Mouse (Mus musculus) kidney, embryonic 15.5 days (tissue): Measurements from ENCODE around the gene Pink1. TPM values are rescaled to one million over a fixed set of nuclear protein-coding genes. Genes with fewer than 3 reads are reported as not detected.

ENCODE experiments used
- ATAC-seq: fragments of 200-750 bp; cut with Nextera tagmentation; replicated peaks from 2 replicates; pipeline ENCODE4 v1.8.0; 2017; ENCODE audit warnings: moderate TSS enrichment; ENCODE audit not compliant: low FRiP score
- H3K27ac ChIP-seq: fragments of 300-500 bp; sonication (generic); 2 replicates; pipeline ENCODE4 v1.5.1; 2015; ENCODE audit warnings: mild to moderate bottlenecking, inconsistent platforms
- H3K27me3 ChIP-seq: fragments of 300-500 bp; sonication (generic); 2 replicates; pipeline ENCODE4 v1.6.1; 2015; ENCODE audit warnings: inconsistent platforms
- H3K36me3 ChIP-seq: fragments of 300-500 bp; sonication (generic); 2 replicates; pipeline ENCODE4 v1.6.1; 2015; ENCODE audit warnings: inconsistent platforms
- H3K4me1 ChIP-seq: fragments of 300-500 bp; sonication (generic); 2 replicates; pipeline ENCODE4 v1.6.1; 2015; ENCODE audit warnings: inconsistent platforms
- H3K4me2 ChIP-seq: fragments of 300-500 bp; sonication (generic); 2 replicates; pipeline ENCODE4 v1.6.1; 2015; ENCODE audit warnings: moderate library complexity, mild to moderate bottlenecking, inconsistent platforms
- H3K4me3 ChIP-seq: fragments of 300-500 bp; sonication (generic); replicated peaks from 2 replicates; pipeline ENCODE4 v1.5.1; 2015; ENCODE audit warnings: mild to moderate bottlenecking, inconsistent platforms
- H3K9ac ChIP-seq: fragments of 300-500 bp; sonication (generic); 2 replicates; pipeline ENCODE4 v1.6.1; 2015; ENCODE audit warnings: mild to moderate bottlenecking, inconsistent platforms
- H3K9me3 ChIP-seq: fragments of 300-500 bp; sonication (generic); replicated peaks from 2 replicates; pipeline ENCODE4 v1.6.1; 2016; ENCODE audit warnings: inconsistent platforms
- WGBS: fragments of 180-500 bp; shearing (Covaris S2); methylation state at CpG from one replicate; pipeline ENCODE4 v1.1.7; 2015; ENCODE audit warnings: mixed read lengths; 5-methylcytosine and 5-hydroxymethylcytosine counted together
- polyA plus RNA-seq: library from polyadenylated mRNA; unstranded; fragments of >200 nt; fragmentation: Nextera tagmentation; extraction: Ambion mirVana; gene quantifications from 2 replicates; pipeline ENCODE4 v1.2.1, GENCODE M21; 2015

The Pink1 gene
- polyA plus RNA-seq = 47.5 and 50.3 TPM in 2 replicates

GRCm38 (mm10) chr4:138326077-138326695, at the start of gene Pink1:
Gene Pink1, minus strand, starts transcription at chr4:138326307.
- 3% methylated on average over 40 of the region's 41 CpGs for WGBS
- peak; percentile 80 for ATAC-seq
- peak within 1 kb of the TSS; percentile 90 for H3K4me3 ChIP-seq
- peaks cover 11% of the 10 kb centered on the region for H3K4me1 ChIP-seq
- no peaks in the 10 kb centered on the region for H3K36me3 ChIP-seq
- peaks cover 15% of the 10 kb centered on the region for H3K27me3 ChIP-seq
- H3K4me2 ChIP-seq = peak within 1 kb of the TSS; percentile 78
- H3K9ac ChIP-seq = peak within 1 kb of the TSS; percentile 83
- no peaks in the 10 kb centered on the region for H3K9me3 ChIP-seq
- peak within 1 kb of the TSS; percentile 97 for H3K27ac ChIP-seq

DNA sequence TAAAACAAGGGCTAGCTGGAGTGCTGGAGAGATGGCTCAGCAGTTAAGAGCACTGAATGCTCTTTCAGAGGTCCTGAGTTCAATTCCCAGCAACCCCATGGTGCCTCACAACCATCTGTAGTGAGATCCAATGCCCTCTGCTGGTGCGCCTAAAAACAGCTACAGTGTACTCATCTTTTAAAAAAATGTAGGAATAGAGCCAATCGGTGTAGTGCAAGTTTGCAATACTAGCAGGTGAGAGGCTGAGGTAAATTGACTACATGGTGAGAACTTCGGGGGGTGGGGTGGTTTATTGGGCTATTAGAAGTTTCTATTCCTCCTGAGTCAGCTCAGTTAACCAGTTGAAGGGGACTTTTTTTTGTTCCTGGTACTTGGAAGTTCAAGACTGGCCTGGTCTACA, 49.0 kb upstream of the Pink1 start:
- ATAC-seq = no peak
- Histone ChIP-seq H3K9ac (no peak overlapping the region), H3K36me3 (no peaks in the 10 kb centered on the region), H3K4me3 (no peak overlapping the region), H3K4me1 (peaks cover 7% of the 10 kb centered on the region; the same call in 1 of the 2 replicates), H3K27me3 (peaks cover 8% of the 10 kb centered on the region; the same call in 1 of the 2 replicates), H3K27ac (no peak overlapping the region), H3K4me2 (no peak overlapping the region), H3K9me3 (no peaks in the 10 kb centered on the region)
- WGBS = 80% methylated on average over 3 of the region's 3 CpGs

- H3K27me3 ChIP-seq = peaks cover 3% of the 10 kb centered on the region; the same call in 1 of the 2 replicates
- H3K4me2 ChIP-seq = no peak overlapping the region
- H3K27ac ChIP-seq = no peak overlapping the region
- no peaks in the 10 kb centered on the region for H3K9me3 ChIP-seq
- no peak for ATAC-seq
- no peak overlapping the region for H3K4me3 ChIP-seq
- no peaks in the 10 kb centered on the region for H3K36me3 ChIP-seq
- 81% methylated on average over 5 of the region's 5 CpGs for WGBS
- no peak overlapping the region for H3K9ac ChIP-seq
- H3K4me1 ChIP-seq = peaks cover 16% of the 10 kb centered on the region
Observed at GRCm38 (mm10) chr4:138370996-138371516, 44.9 kb upstream of the Pink1 start.

- H3K36me3 ChIP-seq = no peaks in the 10 kb centered on the region
- WGBS = 77% methylated on average over 12 of the region's 12 CpGs
- peak overlapping the region; percentile 67 for H3K27ac ChIP-seq
- H3K9me3 ChIP-seq = no peaks in the 10 kb centered on the region
- peaks cover 17% of the 10 kb centered on the region for H3K4me1 ChIP-seq
- peaks cover 5% of the 10 kb centered on the region; the same call in 1 of the 2 replicates for H3K27me3 ChIP-seq
- peak overlapping the region; percentile 71 for H3K4me2 ChIP-seq
- ATAC-seq = no peak
- H3K4me3 ChIP-seq = peak overlapping the region; percentile 44; the same call in 1 of the 2 replicates
- no peak overlapping the region for H3K9ac ChIP-seq
Observed at GRCm38 (mm10) chr4:138368498-138369260, 42.6 kb upstream of the Pink1 start.

DNA sequence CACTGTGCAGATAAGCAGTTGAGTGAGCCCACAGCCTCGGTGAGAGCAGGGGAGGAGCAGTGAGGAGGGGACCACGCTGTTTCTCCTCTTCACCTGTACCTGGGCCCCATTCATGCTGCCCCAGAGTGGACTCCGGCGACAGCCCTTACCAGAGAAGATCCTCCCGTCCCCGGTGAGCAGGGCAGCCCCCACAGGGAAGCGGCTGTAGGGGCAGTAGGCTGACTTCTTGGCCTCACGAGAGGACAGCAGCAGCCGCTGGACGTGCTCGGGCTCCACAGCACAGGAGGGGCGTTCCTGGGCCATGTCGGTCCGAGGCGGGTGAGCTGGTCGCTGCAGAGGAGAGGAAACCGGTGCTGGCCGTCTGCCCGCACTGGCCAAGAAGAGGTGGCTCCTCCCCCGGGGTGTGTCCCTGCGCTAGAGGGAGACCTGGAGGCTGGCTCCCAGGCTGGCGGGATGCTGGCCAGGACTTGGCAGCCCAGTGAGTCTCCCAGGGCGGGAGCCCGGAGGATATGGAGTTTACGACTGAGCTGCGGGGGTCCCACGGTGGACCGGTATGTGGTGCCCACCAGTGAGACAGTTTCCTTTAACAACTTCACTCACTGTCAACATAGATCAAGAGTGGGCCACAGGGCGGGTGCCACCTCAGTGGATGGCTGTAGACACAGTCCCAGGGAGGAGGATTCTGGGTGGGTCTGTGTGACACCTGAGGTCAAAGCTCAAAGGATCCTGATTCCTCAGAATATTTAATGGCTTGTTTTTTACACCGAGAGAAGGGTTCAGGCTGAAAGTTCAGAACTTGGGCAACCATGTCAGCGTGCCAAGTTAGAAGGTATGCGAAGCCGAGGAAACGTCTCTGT, 41.8 kb upstream of the Pink1 start, which contains the start of gene Cda:
Cda (minus strand) TSS at position 352 of the 857 bp plus-strand sequence.
- WGBS = 5% methylated on average over 34 of the region's 34 CpGs
- peaks cover 20% of the 10 kb centered on the region for H3K4me1 ChIP-seq
- no peaks in the 10 kb centered on the region for H3K36me3 ChIP-seq
- ATAC-seq = peak; percentile 96
- peak within 1 kb of the TSS; percentile 44 for H3K4me3 ChIP-seq
- peak within 1 kb of the TSS; percentile 71 for H3K4me2 ChIP-seq
- peaks cover 5% of the 10 kb centered on the region; the same call in 1 of the 2 replicates for H3K27me3 ChIP-seq
- H3K27ac ChIP-seq = peak within 1 kb of the TSS; percentile 67
- H3K9me3 ChIP-seq = no peaks in the 10 kb centered on the region
- H3K9ac ChIP-seq = peak within 1 kb of the TSS; percentile 42

DNA sequence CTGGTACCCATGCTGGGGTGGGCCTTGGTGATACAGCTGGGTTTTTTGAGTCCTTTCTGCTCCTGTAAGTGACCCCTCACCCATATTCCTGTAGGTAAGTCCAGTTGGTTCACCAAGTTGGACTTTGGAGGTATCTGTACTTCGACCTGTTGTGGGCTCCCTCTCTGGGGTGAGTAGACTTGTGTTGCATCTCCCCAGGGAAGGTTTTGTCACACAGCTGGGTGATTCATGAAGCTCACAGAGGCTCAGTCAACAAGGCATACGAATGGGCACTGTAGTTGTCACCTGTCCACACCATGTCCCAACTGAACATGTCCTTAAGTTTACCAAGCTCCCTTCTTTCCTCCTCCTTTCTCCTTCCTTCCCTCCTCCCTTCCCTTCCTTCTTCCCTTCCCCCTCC, 40.5 kb upstream of the Pink1 start:
- 82% methylated on average over 2 of the region's 2 CpGs for WGBS
- no peak for ATAC-seq
- Histone ChIP-seq H3K27ac (no peak overlapping the region), H3K9ac (no peak overlapping the region), H3K4me2 (0 out of 2 replicates have a peak overlapping the region, but pooled peaks have one; percentile 7), H3K27me3 (peaks cover 5% of the 10 kb centered on the region; the same call in 1 of the 2 replicates), H3K36me3 (no peaks in the 10 kb centered on the region), H3K4me1 (peaks cover 22% of the 10 kb centered on the region), H3K4me3 (no peak overlapping the region), H3K9me3 (no peaks in the 10 kb centered on the region)

- Histone ChIP-seq H3K9me3 (no peaks in the 10 kb centered on the region), H3K4me1 (peaks cover 24% of the 10 kb centered on the region), H3K4me2 (no peak overlapping the region), H3K27me3 (peaks cover 8% of the 10 kb centered on the region; the same call in 1 of the 2 replicates), H3K9ac (no peak overlapping the region), H3K27ac (no peak overlapping the region), H3K4me3 (no peak overlapping the region), H3K36me3 (no peaks in the 10 kb centered on the region)
- no peak for ATAC-seq
- WGBS = 34% methylated on average over 5 of the region's 5 CpGs
Observed at GRCm38 (mm10) chr4:138363511-138363910, 37.4 kb upstream of the Pink1 start.

- H3K36me3 ChIP-seq = no peaks in the 10 kb centered on the region
- peaks cover 18% of the 10 kb centered on the region for H3K4me1 ChIP-seq
- H3K27me3 ChIP-seq = peaks cover 6% of the 10 kb centered on the region; the same call in 1 of the 2 replicates
- WGBS = 77% methylated on average over 7 of the region's 7 CpGs
- no peak overlapping the region for H3K4me3 ChIP-seq
- H3K27ac ChIP-seq = no peak overlapping the region
- ATAC-seq = no peak
- H3K9ac ChIP-seq = no peak overlapping the region
- no peak overlapping the region for H3K4me2 ChIP-seq
- no peaks in the 10 kb centered on the region for H3K9me3 ChIP-seq
Observed at GRCm38 (mm10) chr4:138362883-138363282, 36.8 kb upstream of the Pink1 start.

- peak overlapping the region; percentile 15; the same call in 1 of the 2 replicates for H3K4me2 ChIP-seq
- 0 out of 2 replicates have a peak, but pooled peaks cover 5% of the 10 kb centered on the region for H3K27me3 ChIP-seq
- ATAC-seq = no peak
- H3K9me3 ChIP-seq = no peaks in the 10 kb centered on the region
- H3K4me1 ChIP-seq = peaks cover 10% of the 10 kb centered on the region
- H3K4me3 ChIP-seq = no peak overlapping the region
- H3K9ac ChIP-seq = no peak overlapping the region
- H3K27ac ChIP-seq = no peak overlapping the region
- WGBS = 10% methylated on average over 11 of the region's 11 CpGs
- no peaks in the 10 kb centered on the region for H3K36me3 ChIP-seq
Observed at GRCm38 (mm10) chr4:138361370-138361821, 35.3 kb upstream of the Pink1 start.

DNA sequence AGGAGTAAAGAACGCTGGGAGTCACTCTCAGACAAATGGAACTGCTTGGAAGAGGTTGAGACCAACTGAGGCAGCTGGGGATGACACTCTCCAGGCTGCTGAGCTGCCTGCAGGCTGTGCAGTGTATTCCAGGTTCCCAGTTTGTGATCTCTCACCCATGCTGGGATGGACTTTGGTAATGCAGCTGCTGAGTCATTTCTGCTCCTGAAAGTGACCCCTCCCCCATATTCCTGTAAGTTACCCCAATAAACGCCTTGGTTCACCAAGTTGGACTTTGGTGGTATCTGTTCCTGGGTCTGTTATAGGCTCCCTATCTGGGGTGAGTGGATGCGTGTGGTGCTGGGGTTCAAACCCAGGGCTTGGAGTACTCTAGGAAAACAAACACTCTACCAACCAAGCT, 32.1 kb upstream of the Pink1 start:
- H3K9me3 ChIP-seq = no peaks in the 10 kb centered on the region
- H3K27me3 ChIP-seq = 0 out of 2 replicates have a peak, but pooled peaks cover 3% of the 10 kb centered on the region
- no peaks in the 10 kb centered on the region for H3K36me3 ChIP-seq
- 81% methylated on average over 3 of the region's 3 CpGs for WGBS
- peaks cover 7% of the 10 kb centered on the region for H3K4me1 ChIP-seq
- no peak overlapping the region for H3K4me3 ChIP-seq
- no peak for ATAC-seq
- no peak overlapping the region for H3K9ac ChIP-seq
- H3K27ac ChIP-seq = no peak overlapping the region
- no peak overlapping the region for H3K4me2 ChIP-seq

- Histone ChIP-seq H3K27ac (no peak overlapping the region), H3K9ac (no peak overlapping the region), H3K4me1 (peaks cover 5% of the 10 kb centered on the region), H3K36me3 (no peaks in the 10 kb centered on the region), H3K9me3 (0 out of 2 replicates have a peak, but pooled peaks cover 1% of the 10 kb centered on the region), H3K4me2 (no peak overlapping the region), H3K27me3 (0 out of 2 replicates have a peak, but pooled peaks cover 3% of the 10 kb centered on the region), H3K4me3 (no peak overlapping the region)
- no peak for ATAC-seq
- 87% methylated on average over 12 of the region's 12 CpGs for WGBS
Observed at GRCm38 (mm10) chr4:138356551-138356950, 30.4 kb upstream of the Pink1 start.
